Mouse (Mus musculus) induced T-regulatory cell, adult 2 months (primary cell): ENCODE data around the gene Slc22a27.
"Not testable (repeated sequence)": the region's sequence is repeated elsewhere in the genome, so short reads cannot be mapped to it uniquely, and the experiment has no call there.

Experiments used
- DNase-seq: peaks from one replicate; pipeline ENCODE4 v3.0.0-alpha.2; 2012; ENCODE audit warnings: low read depth

The Slc22a27 gene

GRCm38 (mm10) chr19:7965927-7966326 is at the start of gene Slc22a27:
Gene Slc22a27, minus strand, starts transcription at chr19:7966027.
- not testable (repeated sequence) for DNase-seq

- DNase-seq = not testable (repeated sequence)
Observed at GRCm38 (mm10) chr19:8011596-8011995, 45.8 kb upstream of the Slc22a27 start.

GRCm38 (mm10) chr19:8009086-8009485 is 43.3 kb upstream of the Slc22a27 start:
- not testable (repeated sequence) for DNase-seq

GRCm38 (mm10) chr19:7968703-7969102 is 2.9 kb upstream of the Slc22a27 start:
- no peak for DNase-seq

GRCm38 (mm10) chr19:7966550-7966949 is 723 bp upstream of the Slc22a27 start:
- not testable (repeated sequence) for DNase-seq

- not testable (repeated sequence) for DNase-seq
Observed at GRCm38 (mm10) chr19:7939391-7939790, 26.4 kb downstream of the Slc22a27 start.

- DNase-seq = no peak
Observed at GRCm38 (mm10) chr19:7876626-7877025, 89.2 kb downstream of the Slc22a27 start.

GRCm38 (mm10) chr19:7829851-7830250 is 136.0 kb downstream of the Slc22a27 start:
- no peak for DNase-seq
